Mouse (Mus musculus) ES-Bruce4 (cell line): ENCODE results near the gene Clint1.

ENCODE experiments used
- CTCF ChIP-seq: IDR thresholded peaks from one replicate; pipeline ENCODE4 v1.8.1; 2011; ENCODE audit warnings: low read depth, low read length
- POLR2A ChIP-seq: IDR thresholded peaks from one replicate; pipeline ENCODE4 v1.8.1; 2011; ENCODE audit warnings: low read length; ENCODE audit not compliant: insufficient read depth

GRCm38 (mm10) chr11:45861334-45861733 is 9.5 kb downstream of the Clint1 start:
- TF ChIP-seq CTCF, result no peak
- no peak for TF ChIP-seq POLR2A
